Mouse (Mus musculus) bone marrow macrophage, adult 2 months (primary cell): ENCODE data around the gene Gng3.

ENCODE experiments used
- CTCF ChIP-seq: IDR thresholded peaks from 2 replicates; pipeline ENCODE4 v1.5.1; 2012; ENCODE audit warnings: low read depth, mild to moderate bottlenecking, low read length, moderate library complexity
- POLR2A ChIP-seq: IDR thresholded peaks from 2 replicates; pipeline ENCODE4 v1.6.1; 2012; ENCODE audit warnings: mild to moderate bottlenecking, low read depth, low read length, borderline replicate concordance

DNA sequence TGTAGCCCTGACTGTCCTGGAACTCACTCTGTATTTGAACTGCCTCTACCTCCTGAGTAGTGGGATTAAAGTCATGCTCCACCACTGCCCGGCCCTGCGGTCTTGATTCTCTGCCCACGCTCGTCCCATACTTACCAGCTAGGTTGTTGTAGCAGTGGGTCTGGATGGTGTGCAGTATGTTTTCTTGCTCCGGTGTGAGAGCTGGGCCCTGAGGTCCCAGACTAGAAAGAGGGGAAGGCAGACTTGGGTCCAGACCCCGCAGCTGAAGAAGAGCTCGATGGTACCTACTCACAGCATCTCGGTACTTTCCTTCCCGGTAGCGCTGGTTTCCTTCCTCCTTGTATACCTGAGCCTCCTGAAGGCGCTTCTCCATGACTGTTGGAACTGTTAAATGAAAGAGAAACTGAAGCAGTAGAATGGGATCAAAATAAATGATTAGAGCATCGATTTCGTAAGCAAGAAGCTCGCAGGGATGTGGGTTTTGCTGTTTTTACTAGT lies 20.6 kb downstream of the Gng3 start:
- TF ChIP-seq POLR2A (no peak), CTCF (no peak)
